Mouse (Mus musculus): Measurements from ENCODE around the gene Lrrc17.

The Lrrc17 gene

GRCm38 (mm10) chr5:21543409-21544201 lies at the start of gene Lrrc17:
Gene Lrrc17 (plus strand): TSS chr5:21543559.
- no peak for DNase-seq (ENCODE audit: low read depth, low spot score)

- DNase-seq (ENCODE audit: low read depth, low spot score), result no peak
These were observed 48.6 kb upstream of the Lrrc17 start for GRCm38 (mm10) chr5:21494781-21495180.

GRCm38 (mm10) chr5:21496321-21496720 lies 47.0 kb upstream of the Lrrc17 start:
- no peak for DNase-seq (ENCODE audit: low read depth, low spot score)

GRCm38 (mm10) chr5:21496881-21497280 lies 46.5 kb upstream of the Lrrc17 start:
- no peak for DNase-seq (ENCODE audit: low read depth, low spot score)

GRCm38 (mm10) chr5:21498490-21498889 lies 44.9 kb upstream of the Lrrc17 start:
- DNase-seq (ENCODE audit: low read depth, low spot score), result no peak

GRCm38 (mm10) chr5:21498925-21499324 lies 44.4 kb upstream of the Lrrc17 start:
- DNase-seq (ENCODE audit: low read depth, low spot score), result no peak

GRCm38 (mm10) chr5:21500133-21500532 lies 43.2 kb upstream of the Lrrc17 start:
- DNase-seq (ENCODE audit: low read depth, low spot score), result no peak

GRCm38 (mm10) chr5:21500941-21501340 lies 42.4 kb upstream of the Lrrc17 start:
- DNase-seq (ENCODE audit: low read depth, low spot score), result no peak

GRCm38 (mm10) chr5:21502936-21503610 lies 40.3 kb upstream of the Lrrc17 start:
- no peak for DNase-seq (ENCODE audit: low read depth, low spot score)

- no peak for DNase-seq (ENCODE audit: low read depth, low spot score)
These were observed 38.2 kb upstream of the Lrrc17 start for GRCm38 (mm10) chr5:21505159-21505558.

- no peak for DNase-seq (ENCODE audit: low read depth, low spot score)
These were observed 36.5 kb upstream of the Lrrc17 start for GRCm38 (mm10) chr5:21506887-21507286.

GRCm38 (mm10) chr5:21509801-21510200 lies 33.6 kb upstream of the Lrrc17 start:
- no peak for DNase-seq (ENCODE audit: low read depth, low spot score)

GRCm38 (mm10) chr5:21513363-21513762 lies 30.0 kb upstream of the Lrrc17 start:
- DNase-seq (ENCODE audit: low read depth, low spot score), result no peak

- DNase-seq (ENCODE audit: low read depth, low spot score), result no peak
These were observed 25.8 kb upstream of the Lrrc17 start for GRCm38 (mm10) chr5:21517562-21517961.

GRCm38 (mm10) chr5:21518207-21518606 lies 25.2 kb upstream of the Lrrc17 start:
- no peak for DNase-seq (ENCODE audit: low read depth, low spot score)

GRCm38 (mm10) chr5:21519166-21519565 lies 24.2 kb upstream of the Lrrc17 start:
- no peak for DNase-seq (ENCODE audit: low read depth, low spot score)

GRCm38 (mm10) chr5:21526835-21527485 lies 16.4 kb upstream of the Lrrc17 start:
- no peak for DNase-seq (ENCODE audit: low read depth, low spot score)

- no peak for DNase-seq (ENCODE audit: low read depth, low spot score)
These were observed 15.9 kb upstream of the Lrrc17 start for GRCm38 (mm10) chr5:21527488-21527911.

- DNase-seq (ENCODE audit: low read depth, low spot score), result no peak
These were observed 15.1 kb upstream of the Lrrc17 start for GRCm38 (mm10) chr5:21528068-21528842.

GRCm38 (mm10) chr5:21529110-21529720 lies 14.1 kb upstream of the Lrrc17 start:
- DNase-seq (ENCODE audit: low read depth, low spot score), result no peak

GRCm38 (mm10) chr5:21532126-21532525 lies 11.2 kb upstream of the Lrrc17 start:
- no peak for DNase-seq (ENCODE audit: low read depth, low spot score)
